Mouse (Mus musculus) thymus, adult 2 months (tissue): Measurements from ENCODE around the gene Dgcr6. TPM values are rescaled to one million over a fixed set of nuclear protein-coding genes. Genes with fewer than 3 reads are reported as not detected.
A peak's percentile ranks its signal among the peaks of the same experiment; 100 is the strongest.

ENCODE experiments used
- DNase-seq: peaks from one replicate; pipeline ENCODE4 v3.0.0; 2021
- H3K27ac ChIP-seq: fragments of 200-500 bp; 2 replicates; pipeline ENCODE4 v1.5.1; 2012; ENCODE audit warnings: low read length, control low read depth; ENCODE audit not compliant: control insufficient read depth, insufficient read depth
- H3K27me3 ChIP-seq: fragments of 200-500 bp; 2 replicates; pipeline ENCODE4 v1.6.1; 2012; ENCODE audit warnings: mild to moderate bottlenecking, low read length, moderate library complexity, mixed read lengths; ENCODE audit not compliant: control insufficient read depth, insufficient read depth
- H3K36me3 ChIP-seq: fragments of 200-500 bp; 2 replicates; pipeline ENCODE4 v1.6.1; 2012; ENCODE audit warnings: mild to moderate bottlenecking, low read length, moderate library complexity; ENCODE audit not compliant: control insufficient read depth, insufficient read depth
- H3K4me1 ChIP-seq: fragments of 200-500 bp; replicated peaks from 2 replicates; pipeline ENCODE4 v1.6.1; 2012; ENCODE audit warnings: low read length; ENCODE audit not compliant: control insufficient read depth, insufficient read depth
- H3K4me3 ChIP-seq: fragments of 200-500 bp; 2 replicates; pipeline ENCODE4 v1.5.1; 2012; ENCODE audit warnings: mild to moderate bottlenecking, low read length, control low read depth, moderate library complexity; ENCODE audit not compliant: control insufficient read depth, insufficient read depth
- CTCF ChIP-seq: fragments of 200-500 bp; IDR thresholded peaks from 2 replicates; pipeline ENCODE4 v1.5.1; 2012; ENCODE audit warnings: mild to moderate bottlenecking, control low read depth, low read length, moderate library complexity, borderline replicate concordance; ENCODE audit not compliant: control insufficient read depth, poor library complexity, insufficient read depth; ENCODE audit errors: extremely low read depth
- POLR2A ChIP-seq: fragments of 200-500 bp; IDR thresholded peaks from 2 replicates; pipeline ENCODE4 v1.6.1; 2012; ENCODE audit warnings: mild to moderate bottlenecking, low read length, control low read depth, moderate library complexity; ENCODE audit not compliant: control insufficient read depth, poor library complexity, insufficient read depth; ENCODE audit errors: extremely low read depth
- WGBS: fragments of 180-500 bp; shearing (Covaris S2); methylation state at CpG from one replicate; pipeline ENCODE4 v1.1.7; 2018; 5-methylcytosine and 5-hydroxymethylcytosine counted together
- polyA plus RNA-seq: library from polyadenylated mRNA; depleted of rRNA; stranded (reverse); fragments of >200 nt; gene quantifications from 2 replicates; pipeline ENCODE4 v1.2.3, GENCODE M21; 2012

Gene Dgcr6
- polyA plus RNA-seq, 1 experiment = 117 TPM

DNA sequence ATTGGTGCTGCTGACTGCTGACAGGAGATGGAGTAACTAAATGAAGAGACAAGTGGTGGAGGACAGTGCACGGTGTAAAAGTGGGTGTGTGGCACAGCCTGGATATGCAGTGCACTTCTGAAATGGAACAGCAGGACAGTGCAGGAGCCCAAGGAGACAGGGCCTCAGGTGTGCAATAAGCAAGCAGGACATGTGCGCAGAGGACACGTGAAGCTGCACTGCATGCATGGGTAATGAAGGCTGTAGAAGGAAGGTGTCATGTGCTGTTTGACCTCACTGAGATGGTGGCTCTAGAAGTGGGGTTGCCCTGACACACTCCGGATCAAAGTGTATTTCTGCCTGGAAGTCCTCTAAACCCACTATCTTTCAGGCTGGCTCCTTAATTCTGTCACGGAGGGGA, 22.0 kb downstream of the Dgcr6 start:
- WGBS = 51% methylated on average over 5 of the region's 5 CpGs
- H3K27ac ChIP-seq = peak overlapping the region; percentile 97
- H3K4me3 ChIP-seq = no peak overlapping the region
- H3K4me1 ChIP-seq = peaks cover 54% of the 10 kb centered on the region
- peaks cover 4% of the 10 kb centered on the region; the same call in 1 of the 2 replicates for H3K36me3 ChIP-seq
- no peak for TF ChIP-seq POLR2A
- TF ChIP-seq CTCF = no peak
- H3K27me3 ChIP-seq = no peaks in the 10 kb centered on the region
- DNase-seq = no peak

DNA sequence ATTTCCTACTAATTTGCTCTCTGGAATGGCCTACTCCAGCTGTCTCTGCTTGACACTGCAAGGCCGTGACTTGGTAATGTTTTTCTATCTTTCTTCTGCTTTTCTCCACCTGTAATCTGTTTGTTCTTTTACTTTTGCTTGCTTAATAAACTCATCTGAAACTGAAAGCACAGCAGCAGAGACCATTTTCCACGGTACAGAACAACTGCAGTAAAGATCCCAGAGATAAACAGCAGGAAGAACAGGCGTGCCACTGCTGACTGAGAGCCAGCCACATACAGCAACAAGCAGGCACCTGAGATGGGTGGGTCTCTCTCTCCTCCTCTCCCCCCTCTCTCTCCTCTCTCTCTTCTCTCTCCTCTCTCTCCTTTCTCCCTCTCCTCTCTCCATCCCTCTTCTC, 22.5 kb downstream of the Dgcr6 start:
- DNase-seq = peak; percentile 62
- Histone ChIP-seq H3K27me3 (no peaks in the 10 kb centered on the region), H3K36me3 (peaks cover 4% of the 10 kb centered on the region; the same call in 1 of the 2 replicates), H3K27ac (peak overlapping the region; percentile 97), H3K4me1 (peaks cover 56% of the 10 kb centered on the region), H3K4me3 (no peak overlapping the region)
- 2% methylated on average over 3 of the region's 3 CpGs for WGBS
- TF ChIP-seq POLR2A (no peak), CTCF (no peak)

DNA sequence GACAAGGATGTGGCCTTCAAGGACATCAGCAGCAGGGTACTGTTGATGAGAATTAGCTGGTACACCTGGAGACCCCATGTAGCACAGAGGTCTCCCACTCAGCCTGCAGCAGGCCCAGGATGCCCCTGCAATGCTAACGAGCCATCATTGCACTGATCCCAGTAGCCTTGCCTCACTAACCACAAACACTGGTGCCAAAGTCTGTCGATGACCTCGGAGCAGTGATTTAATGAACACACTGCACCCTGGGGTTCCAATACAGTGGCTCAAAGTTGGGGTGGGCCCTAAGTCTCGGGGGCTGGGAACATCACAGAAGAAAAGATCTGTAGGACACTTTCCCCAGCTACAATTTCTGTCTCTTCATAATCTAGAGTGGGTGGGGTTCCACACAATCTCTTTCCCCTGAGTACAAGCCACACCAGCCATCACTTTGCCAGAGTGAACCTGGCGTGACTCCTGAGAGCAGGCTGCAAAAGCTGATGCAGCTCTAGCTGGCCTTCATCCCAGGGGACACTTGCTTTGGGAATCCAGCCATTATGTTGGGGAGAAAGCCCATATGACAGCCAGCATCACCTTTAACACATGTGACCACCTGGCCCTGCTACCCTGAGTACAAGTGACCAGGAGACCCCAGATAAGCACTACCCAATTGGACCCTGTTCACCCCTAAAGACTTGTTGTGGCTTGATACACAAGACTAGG, 25.8 kb downstream of the Dgcr6 start:
- TF ChIP-seq POLR2A = no peak
- no peak for TF ChIP-seq CTCF
- DNase-seq = no peak
- H3K27me3 ChIP-seq = no peaks in the 10 kb centered on the region
- no peak overlapping the region for H3K4me3 ChIP-seq
- H3K27ac ChIP-seq = no peak overlapping the region
- H3K36me3 ChIP-seq = no peaks in the 10 kb centered on the region
- 94% methylated on average over 5 of the region's 5 CpGs for WGBS
- peaks cover 54% of the 10 kb centered on the region for H3K4me1 ChIP-seq

DNA sequence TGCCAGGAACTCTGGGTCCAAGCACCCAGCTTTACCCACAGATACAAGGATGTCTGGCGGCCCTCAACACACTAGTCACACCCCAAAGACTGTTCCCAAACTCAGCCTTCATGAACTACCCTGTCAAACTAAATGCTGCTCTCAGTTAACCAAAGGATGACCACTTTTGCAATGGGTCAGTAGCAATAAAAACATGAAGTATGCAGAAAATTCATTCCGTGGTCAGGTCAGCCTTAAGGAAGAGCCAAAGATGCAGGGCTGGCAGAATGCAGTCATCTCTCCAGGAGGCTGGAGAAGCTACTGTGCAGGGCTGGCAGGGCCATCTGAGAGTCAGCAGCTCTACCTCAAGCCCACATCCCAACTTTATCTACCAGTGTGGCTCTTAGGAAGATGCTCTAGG, 26.6 kb downstream of the Dgcr6 start:
- no peak overlapping the region for H3K4me3 ChIP-seq
- WGBS = 96% methylated on average over 2 of the region's 2 CpGs
- no peak overlapping the region for H3K27ac ChIP-seq
- no peak for DNase-seq
- peaks cover 47% of the 10 kb centered on the region for H3K4me1 ChIP-seq
- no peaks in the 10 kb centered on the region for H3K36me3 ChIP-seq
- H3K27me3 ChIP-seq = no peaks in the 10 kb centered on the region
- TF ChIP-seq POLR2A (no peak), CTCF (no peak)

DNA sequence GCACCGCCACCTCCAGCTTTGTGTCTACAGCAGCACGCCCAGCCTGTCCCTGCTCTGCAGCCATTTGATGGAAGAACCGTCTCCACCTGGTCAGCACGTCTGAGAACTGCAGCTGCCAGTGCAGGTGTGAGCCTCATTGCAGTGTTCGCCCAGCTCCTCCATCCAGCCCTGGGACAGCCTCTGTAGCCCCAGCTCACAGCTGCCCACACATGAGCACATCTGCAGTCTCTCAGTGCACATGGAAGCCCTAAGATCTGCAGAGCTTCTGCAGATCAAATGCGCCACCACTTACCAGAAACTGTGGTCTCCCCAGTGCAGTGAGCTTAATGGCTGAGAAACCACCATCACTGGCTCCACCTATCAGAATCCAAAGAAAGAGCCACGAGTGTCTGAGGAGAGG, 27.5 kb downstream of the Dgcr6 start:
- no peaks in the 10 kb centered on the region for H3K36me3 ChIP-seq
- H3K4me1 ChIP-seq = peaks cover 39% of the 10 kb centered on the region
- peak; percentile 57 for DNase-seq
- H3K4me3 ChIP-seq = no peak overlapping the region
- 35% methylated on average over 7 of the region's 7 CpGs for WGBS
- no peaks in the 10 kb centered on the region for H3K27me3 ChIP-seq
- TF ChIP-seq POLR2A (no peak), CTCF (no peak)
- H3K27ac ChIP-seq = peak overlapping the region; percentile 8; the same call in 1 of the 2 replicates

DNA sequence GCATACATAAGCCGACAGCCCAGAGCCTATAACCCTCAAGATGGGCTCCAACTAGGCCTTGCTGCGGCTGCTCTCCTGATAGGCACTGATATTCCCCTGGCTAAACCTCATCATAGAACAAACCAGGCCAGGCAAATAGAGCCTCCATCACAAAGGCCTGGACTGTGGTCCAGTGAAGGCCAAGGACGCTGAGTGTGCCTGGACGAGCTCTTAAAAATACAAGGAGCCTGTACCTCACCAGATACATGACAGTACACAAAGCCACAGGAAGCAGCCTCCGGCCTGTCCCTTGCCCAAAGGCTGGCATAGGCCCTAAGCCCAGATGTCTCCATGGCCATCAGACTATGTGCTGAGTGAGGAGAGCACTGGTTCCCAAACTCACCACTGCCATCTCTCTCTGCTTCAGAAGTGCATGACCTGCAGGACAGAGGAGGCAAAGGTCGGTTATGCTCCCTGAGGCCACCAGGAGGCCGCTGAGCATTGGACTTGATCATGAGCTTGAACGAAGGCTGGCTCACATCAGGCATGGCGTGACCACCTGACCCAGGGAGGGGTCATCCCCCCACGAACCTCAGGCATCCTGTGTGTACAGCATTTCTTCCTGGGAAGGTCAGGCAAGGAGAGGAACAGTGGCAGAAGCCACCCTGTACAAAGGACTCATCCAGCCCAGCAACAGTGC, 28.6 kb downstream of the Dgcr6 start:
- Histone ChIP-seq H3K27me3 (no peaks in the 10 kb centered on the region), H3K4me3 (no peak overlapping the region), H3K4me1 (peaks cover 28% of the 10 kb centered on the region), H3K36me3 (no peaks in the 10 kb centered on the region), H3K27ac (no peak overlapping the region)
- TF ChIP-seq CTCF = no peak
- no peak for TF ChIP-seq POLR2A
- WGBS = 95% methylated on average over 10 of the region's 10 CpGs
- DNase-seq = no peak
